Mouse (Mus musculus): ENCODE data around the gene Slc22a21.
A peak's percentile ranks its signal among the peaks of the same experiment; 100 is the strongest.
"Not testable (repeated sequence)": the region's sequence is repeated elsewhere in the genome, so short reads cannot be mapped to it uniquely, and the experiment has no call there.

Slc22a21 gene

GRCm38 (mm10) chr11:54002147-54002760 is 22.1 kb upstream of the Slc22a21 start:
- peak; percentile 68 for DNase-seq (ENCODE audit: low spot score)

- no peak for DNase-seq (ENCODE audit: low spot score)
These were observed 17.5 kb upstream of the Slc22a21 start for GRCm38 (mm10) chr11:53997661-53998060.

- no peak for DNase-seq (ENCODE audit: low spot score)
These were observed 12.1 kb upstream of the Slc22a21 start for GRCm38 (mm10) chr11:53992264-53992663.

GRCm38 (mm10) chr11:53989232-53989631 is 9.1 kb upstream of the Slc22a21 start:
- no peak for DNase-seq (ENCODE audit: low spot score)

- DNase-seq (ENCODE audit: low spot score), result no peak
These were observed 7.9 kb upstream of the Slc22a21 start for GRCm38 (mm10) chr11:53988081-53988480.

DNA sequence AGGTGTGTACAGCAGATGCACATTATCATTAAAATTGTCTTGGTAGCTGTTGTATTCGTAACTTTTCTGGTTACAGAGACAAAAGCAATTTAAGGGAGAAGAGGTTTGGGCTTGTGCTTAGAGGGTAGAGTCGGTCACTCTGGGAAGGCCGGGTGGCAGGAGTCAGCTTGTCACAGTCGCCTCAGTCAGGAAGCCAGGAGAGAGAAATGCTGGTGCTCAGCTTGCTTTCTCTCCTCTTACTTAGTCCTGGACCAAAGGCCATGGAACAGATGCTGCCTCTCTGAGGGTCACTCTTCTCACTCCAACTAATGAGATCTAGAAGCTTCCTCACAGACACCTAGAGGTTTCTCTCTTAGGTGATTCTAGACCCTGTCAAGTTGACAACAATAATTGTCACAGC is 1.3 kb upstream of the Slc22a21 start:
- no peak for DNase-seq (ENCODE audit: low spot score)

DNA sequence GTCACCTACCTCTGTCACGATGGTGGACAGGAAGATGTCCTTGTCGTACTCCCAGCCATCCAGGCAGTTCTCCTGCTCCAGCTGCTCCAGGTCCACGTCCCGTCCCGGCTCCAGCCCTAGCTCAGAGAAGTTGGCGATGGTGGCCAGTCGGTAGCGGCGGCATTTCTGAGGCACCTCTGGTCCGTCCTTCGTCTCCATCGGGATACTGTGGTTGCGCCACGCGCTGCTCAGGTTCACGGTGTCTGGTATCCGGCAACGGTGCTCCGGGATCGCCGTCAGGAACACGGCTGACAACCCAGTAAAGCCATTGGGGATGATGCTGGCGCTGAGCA is 710 bp downstream of the Slc22a21 start:
- DNase-seq (ENCODE audit: low spot score), result not testable (repeated sequence)

DNA sequence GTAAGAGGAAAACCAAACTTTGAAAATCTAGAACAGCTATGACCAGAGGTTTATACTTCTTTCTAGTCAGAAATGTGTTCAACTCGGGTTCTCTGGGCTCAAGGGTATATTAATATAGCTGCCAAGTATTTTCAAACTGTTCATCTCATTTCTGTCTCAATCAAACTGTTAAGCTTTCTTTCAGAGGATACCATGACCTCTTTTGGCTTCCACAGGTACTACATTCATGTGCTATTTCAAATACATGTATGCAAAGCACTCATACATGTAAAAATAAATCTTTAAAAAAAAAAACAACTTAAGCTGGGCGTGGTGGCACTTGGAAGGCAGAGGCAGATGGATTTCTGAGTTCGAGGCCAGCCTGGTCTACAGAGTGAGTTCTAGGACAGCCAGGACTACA is 2.5 kb downstream of the Slc22a21 start:
- DNase-seq (ENCODE audit: low spot score), result peak; percentile 47

- DNase-seq (ENCODE audit: low spot score), result no peak
These were observed 4.6 kb downstream of the Slc22a21 start for GRCm38 (mm10) chr11:53975559-53975958.

DNA sequence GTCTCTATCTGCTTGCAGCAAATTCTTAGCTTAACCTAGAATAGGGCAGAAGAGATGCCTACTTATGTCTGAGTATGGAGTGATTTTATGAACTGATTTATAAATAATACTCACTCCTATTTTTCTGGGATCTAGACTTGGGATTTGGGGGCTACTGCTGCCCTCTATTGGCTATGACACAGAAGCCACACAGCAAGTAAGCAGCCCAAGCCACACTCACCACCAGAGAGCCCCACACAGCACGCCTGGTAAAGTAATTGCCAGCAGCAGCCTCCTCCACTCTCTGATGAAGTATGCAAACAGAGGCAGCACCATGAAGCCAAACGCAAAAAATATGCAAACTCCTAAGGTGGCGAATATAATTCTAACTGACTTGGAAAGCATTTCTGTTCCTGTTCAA is 21.1 kb downstream of the Slc22a21 start:
- DNase-seq (ENCODE audit: low spot score), result peak; percentile 17

GRCm38 (mm10) chr11:53958176-53958575 is 22.0 kb downstream of the Slc22a21 start:
- DNase-seq (ENCODE audit: low spot score), result not testable (repeated sequence)

DNA sequence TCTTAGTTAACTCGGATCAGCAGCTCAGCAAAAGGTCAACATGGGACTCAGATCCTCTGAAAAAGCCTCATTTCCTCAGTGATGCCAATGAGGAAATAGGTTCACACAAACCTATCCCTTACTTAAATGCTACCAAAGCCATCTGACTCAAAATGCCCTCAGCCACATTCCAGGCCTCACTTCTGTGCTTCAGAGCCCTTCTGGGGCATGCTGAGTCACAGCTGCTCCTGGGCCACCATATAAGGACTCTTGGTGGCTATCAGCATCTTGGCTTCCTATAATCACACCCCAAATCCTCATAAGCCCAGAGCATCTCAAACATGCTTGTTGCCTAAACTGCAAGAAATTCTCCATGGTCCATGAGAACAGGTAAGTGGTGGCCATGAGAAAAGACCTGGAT is 23.5 kb downstream of the Slc22a21 start:
- peak; percentile 21 for DNase-seq (ENCODE audit: low spot score)

DNA sequence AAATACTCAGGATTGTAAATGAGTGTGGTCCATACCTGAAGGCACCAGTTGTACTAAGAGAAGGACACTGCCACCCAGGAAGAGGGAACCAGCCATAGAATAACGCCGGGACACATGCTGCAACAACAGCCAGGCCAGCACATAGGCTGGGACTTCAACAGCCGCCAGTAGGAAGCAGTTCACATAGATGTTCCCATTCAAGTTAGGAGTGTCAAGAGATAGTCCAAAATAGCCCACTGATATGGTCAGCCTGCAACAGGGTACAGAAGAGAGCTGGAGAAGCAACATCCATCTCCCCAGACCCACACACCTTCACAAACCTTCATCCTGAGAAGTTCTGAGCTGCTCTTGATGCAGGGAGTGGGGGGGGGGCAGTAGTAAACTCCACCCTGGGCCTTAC is 25.5 kb downstream of the Slc22a21 start:
- no peak for DNase-seq (ENCODE audit: low spot score)

DNA sequence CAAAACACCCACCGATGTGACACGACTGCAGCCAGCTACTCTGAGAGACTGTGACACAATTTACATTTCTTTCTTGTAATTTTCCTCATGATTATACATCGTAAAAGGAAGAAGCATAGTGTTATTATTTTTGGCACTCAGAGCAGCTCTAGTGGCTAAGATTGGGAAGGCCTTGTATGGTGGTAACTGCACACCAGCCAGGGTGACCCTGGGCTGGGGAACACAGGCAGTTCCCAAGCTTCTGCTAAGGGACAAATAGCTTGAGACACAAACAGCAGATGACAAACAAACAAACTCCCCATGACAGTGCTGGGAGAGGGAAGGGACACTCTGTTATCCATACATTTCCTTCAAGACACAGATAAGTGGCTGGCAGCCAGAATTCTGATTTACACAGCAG is 30.0 kb downstream of the Slc22a21 start:
- not testable (repeated sequence) for DNase-seq (ENCODE audit: low spot score)

- not testable (repeated sequence) for DNase-seq (ENCODE audit: low spot score)
These were observed 48.2 kb downstream of the Slc22a21 start for GRCm38 (mm10) chr11:53931944-53932318.

GRCm38 (mm10) chr11:53931091-53931943 is 48.8 kb downstream of the Slc22a21 start:
- DNase-seq (ENCODE audit: low spot score), result peak; percentile 81

DNA sequence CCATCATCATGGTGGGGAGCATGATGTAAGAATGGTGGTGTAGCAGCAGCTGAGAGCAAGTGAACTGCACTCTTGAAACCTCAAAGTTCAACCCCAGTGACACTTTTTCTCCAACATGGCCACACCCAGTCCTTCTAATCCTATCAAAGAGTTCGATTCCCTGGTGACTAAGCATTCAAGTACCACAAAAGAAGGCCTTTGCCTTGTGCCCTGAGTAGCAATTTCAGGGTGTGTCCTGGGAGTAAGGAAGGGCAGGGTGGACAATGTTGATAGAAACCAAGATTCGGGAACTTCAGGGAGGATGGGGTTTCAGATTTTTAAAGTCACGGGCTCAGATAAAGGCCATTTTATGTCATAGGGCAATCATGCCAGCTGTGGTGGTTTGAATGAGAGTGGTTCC is 50.4 kb downstream of the Slc22a21 start:
- no peak for DNase-seq (ENCODE audit: low spot score)

GRCm38 (mm10) chr11:53928585-53928984 is 51.5 kb downstream of the Slc22a21 start:
- no peak for DNase-seq (ENCODE audit: low spot score)

GRCm38 (mm10) chr11:53926303-53926702 is 53.8 kb downstream of the Slc22a21 start:
- DNase-seq (ENCODE audit: low spot score), result no peak

- DNase-seq (ENCODE audit: low spot score), result no peak
These were observed 61.3 kb downstream of the Slc22a21 start for GRCm38 (mm10) chr11:53918851-53919250.

DNA sequence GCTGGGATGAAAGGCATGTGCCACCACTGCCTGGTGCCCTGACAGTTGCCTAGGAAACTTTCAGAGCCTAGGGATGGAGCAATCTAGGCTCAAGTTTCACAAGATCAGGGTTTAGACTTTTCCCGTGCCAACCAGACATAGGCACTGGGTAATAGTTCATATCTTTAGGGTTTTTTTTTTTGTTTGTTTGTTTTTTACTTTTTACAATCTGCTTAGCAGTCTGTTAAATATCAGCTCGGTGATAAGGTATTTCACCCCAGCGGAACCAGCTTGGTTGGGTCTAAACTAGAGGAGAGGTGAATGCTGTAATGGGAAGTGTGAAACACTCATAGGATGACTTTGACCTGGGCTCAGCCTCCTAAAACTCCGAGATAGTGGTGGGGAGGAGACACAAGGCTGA is 69.1 kb downstream of the Slc22a21 start:
- DNase-seq (ENCODE audit: low spot score), result peak; percentile 84

GRCm38 (mm10) chr11:53908686-53909085 is 71.4 kb downstream of the Slc22a21 start:
- no peak for DNase-seq (ENCODE audit: low spot score)

DNA sequence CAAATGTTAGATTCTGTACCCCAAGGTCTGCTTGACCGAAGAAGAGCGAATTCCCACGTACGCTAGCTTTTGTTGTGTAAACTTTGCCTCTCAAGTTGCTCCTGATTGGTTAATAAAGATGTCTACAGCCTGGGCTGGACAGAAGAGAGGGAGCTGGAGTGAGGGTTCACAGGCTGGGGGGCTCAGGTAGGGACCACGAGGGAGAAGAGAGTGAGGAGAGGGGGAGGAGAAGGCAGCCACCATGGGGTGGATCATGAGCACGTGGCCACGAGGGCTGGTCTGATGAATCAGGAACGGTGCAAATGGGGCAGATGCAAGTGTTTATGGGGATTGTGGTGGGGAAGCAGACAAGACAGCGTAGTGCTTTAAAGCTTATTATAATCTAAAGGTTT is 75.6 kb downstream of the Slc22a21 start:
- DNase-seq (ENCODE audit: low spot score), result no peak
